Mouse (Mus musculus): ENCODE measurements around the gene Lkaaear1. TPM values are rescaled to one million over a fixed set of nuclear protein-coding genes. Genes with fewer than 3 reads are reported as not detected.
A peak's percentile ranks its signal among the peaks of the same experiment; 100 is the strongest.

The Lkaaear1 gene
- polyA plus RNA-seq, 1 experiment from 2014 or later = not detected

- Histone ChIP-seq H3K4me1 (ENCODE audit: control insufficient read depth in 2 of 2, insufficient read depth in 2 of 2, low read length in 2 of 2) (peaks cover 4 to 8% of the 10 kb centered on the region in 2 experiments; a peak in 3 of 4 replicates), H3K27ac (replicated peaks in 1 of 2; ENCODE audit: control insufficient read depth in 1 of 2, insufficient read depth in 1 of 2, low read depth in 2 of 2, low read length in 2 of 2) (no peak overlapping the region), H3K9me3 (ENCODE audit: control insufficient read depth, low read length) (no peaks in the 10 kb centered on the region), H3K4me2 (ENCODE audit: low read length) (peak overlapping the region; percentile 91; the same call in 1 of the 2 replicates), H3K27me3 (ENCODE audit: control insufficient read depth, insufficient read depth, low read length) (no peaks in the 10 kb centered on the region), H3K4me3 (ENCODE audit: control insufficient read depth in 1 of 2, insufficient read depth in 1 of 2, low read depth in 1 of 2, low read length in 2 of 2) (no peak overlapping the region), H3K36me3 (ENCODE audit: control insufficient read depth, insufficient read depth, low read length) (peaks cover 24% of the 10 kb centered on the region), H3K9ac (ENCODE audit: low read length) (no peak overlapping the region; the same call in 1 of the 2 replicates)
- ATAC-seq (ENCODE audit: insufficient number of reproducible peaks, insufficient read depth, low FRiP score, low read depth) = no peak
- WGBS = 91% methylated on average over 3 of the region's 3 CpGs
Observed at GRCm38 (mm10) chr2:181692304-181692703, 5.9 kb downstream of the Lkaaear1 start.

GRCm38 (mm10) chr2:181691571-181691970 lies 6.7 kb downstream of the Lkaaear1 start:
- Histone ChIP-seq H3K4me1 (ENCODE audit: control insufficient read depth in 2 of 2, insufficient read depth in 2 of 2, low read length in 2 of 2) (peaks cover 4 to 8% of the 10 kb centered on the region in 2 experiments; a peak in 3 of 4 replicates), H3K27ac (replicated peaks in 1 of 2; ENCODE audit: control insufficient read depth in 1 of 2, insufficient read depth in 1 of 2, low read depth in 2 of 2, low read length in 2 of 2) (no peak overlapping the region), H3K9me3 (ENCODE audit: control insufficient read depth, low read length) (no peaks in the 10 kb centered on the region), H3K9ac (ENCODE audit: low read length) (no peak overlapping the region), H3K36me3 (ENCODE audit: control insufficient read depth, insufficient read depth, low read length) (peaks cover 31% of the 10 kb centered on the region), H3K4me2 (ENCODE audit: low read length) (no peak overlapping the region), H3K27me3 (ENCODE audit: control insufficient read depth, insufficient read depth, low read length) (no peaks in the 10 kb centered on the region), H3K4me3 (ENCODE audit: control insufficient read depth in 1 of 2, insufficient read depth in 1 of 2, low read depth in 1 of 2, low read length in 2 of 2) (no peak overlapping the region)
- ATAC-seq (ENCODE audit: insufficient number of reproducible peaks, insufficient read depth, low FRiP score, low read depth) = no peak
- 91% methylated on average over 4 of the region's 4 CpGs for WGBS

GRCm38 (mm10) chr2:181691083-181691482 lies 7.2 kb downstream of the Lkaaear1 start:
- Histone ChIP-seq H3K9ac (ENCODE audit: low read length) (no peak overlapping the region), H3K4me2 (ENCODE audit: low read length) (no peak overlapping the region), H3K4me1 (ENCODE audit: control insufficient read depth in 2 of 2, insufficient read depth in 2 of 2, low read length in 2 of 2) (peaks cover 4 to 8% of the 10 kb centered on the region in 2 experiments; a peak in 2 of 4 replicates), H3K27me3 (ENCODE audit: control insufficient read depth, insufficient read depth, low read length) (no peaks in the 10 kb centered on the region), H3K27ac (replicated peaks in 1 of 2; ENCODE audit: control insufficient read depth in 1 of 2, insufficient read depth in 1 of 2, low read depth in 2 of 2, low read length in 2 of 2) (no peak overlapping the region), H3K36me3 (ENCODE audit: control insufficient read depth, insufficient read depth, low read length) (peaks cover 36% of the 10 kb centered on the region), H3K9me3 (ENCODE audit: control insufficient read depth, low read length) (no peaks in the 10 kb centered on the region), H3K4me3 (ENCODE audit: control insufficient read depth in 1 of 2, insufficient read depth in 1 of 2, low read depth in 1 of 2, low read length in 2 of 2) (no peak overlapping the region)
- WGBS = 83% methylated on average over 6 of the region's 6 CpGs
- no peak for ATAC-seq (ENCODE audit: insufficient number of reproducible peaks, insufficient read depth, low FRiP score, low read depth)

DNA sequence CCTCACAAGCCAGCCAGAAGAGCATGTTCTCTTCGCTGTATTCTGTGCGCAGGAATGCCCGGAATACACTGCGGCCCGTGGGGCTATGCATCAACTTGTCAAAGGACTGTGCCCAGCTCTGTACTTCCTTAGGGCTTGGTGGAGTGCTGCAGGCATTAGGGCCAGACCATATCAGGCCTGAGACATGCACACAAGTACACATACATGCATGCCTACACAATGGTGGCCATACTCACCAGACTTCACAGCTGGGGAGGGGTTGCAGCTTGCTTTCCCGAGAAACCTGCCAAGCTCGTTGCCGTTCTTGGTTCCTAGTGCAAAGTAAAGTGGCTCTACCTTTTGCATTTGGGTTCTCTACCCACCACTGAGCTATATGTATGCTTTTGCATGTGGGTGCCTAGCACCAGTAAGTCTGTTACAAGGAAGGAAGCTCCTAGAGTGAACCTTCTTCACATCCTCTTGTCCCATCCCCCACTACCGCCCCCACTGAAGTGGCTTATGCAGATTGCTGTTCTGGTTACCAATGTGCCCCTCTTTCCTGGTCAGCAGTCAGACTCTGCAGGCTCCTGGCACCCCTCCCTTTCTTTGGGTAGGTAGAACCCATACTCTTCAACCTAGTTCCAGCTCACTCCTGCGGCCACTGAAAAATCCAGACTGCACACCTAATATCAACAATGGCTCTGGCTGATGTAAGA lies 8.6 kb downstream of the Lkaaear1 start:
- Histone ChIP-seq H3K9ac (ENCODE audit: low read length) (no peak overlapping the region), H3K36me3 (ENCODE audit: control insufficient read depth, insufficient read depth, low read length) (peaks cover 38% of the 10 kb centered on the region), H3K9me3 (ENCODE audit: control insufficient read depth, low read length) (no peaks in the 10 kb centered on the region), H3K27me3 (ENCODE audit: control insufficient read depth, insufficient read depth, low read length) (no peaks in the 10 kb centered on the region), H3K4me3 (ENCODE audit: control insufficient read depth in 1 of 2, insufficient read depth in 1 of 2, low read depth in 1 of 2, low read length in 2 of 2) (no peak overlapping the region), H3K27ac (replicated peaks in 1 of 2; ENCODE audit: control insufficient read depth in 1 of 2, insufficient read depth in 1 of 2, low read depth in 2 of 2, low read length in 2 of 2) (no peak overlapping the region), H3K4me1 (ENCODE audit: control insufficient read depth in 2 of 2, insufficient read depth in 2 of 2, low read length in 2 of 2) (peaks cover 4 to 8% of the 10 kb centered on the region in 2 experiments; a peak in 2 of 4 replicates), H3K4me2 (ENCODE audit: low read length) (no peak overlapping the region)
- ATAC-seq (ENCODE audit: insufficient number of reproducible peaks, insufficient read depth, low FRiP score, low read depth) = no peak
- WGBS = 88% methylated on average over 10 of the region's 10 CpGs

DNA sequence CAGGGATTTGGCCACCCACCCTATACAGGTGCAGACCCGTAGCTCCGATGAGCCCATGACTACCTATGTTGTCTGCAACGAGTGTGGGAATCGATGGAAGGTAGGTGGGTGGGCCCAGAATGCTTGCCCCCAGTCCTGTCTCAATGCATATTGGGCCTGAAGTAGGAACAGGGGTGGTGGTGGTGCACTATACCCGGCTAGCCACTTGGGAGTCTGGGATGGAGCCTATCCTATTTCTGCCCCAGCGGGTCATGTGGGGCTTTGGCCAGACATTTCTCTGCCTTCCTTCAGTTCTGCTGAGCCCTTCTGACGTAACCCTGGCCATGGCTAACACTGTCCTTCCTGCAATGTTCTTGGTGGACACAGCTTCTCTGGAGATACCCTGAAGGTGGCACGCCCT lies 10.7 kb downstream of the Lkaaear1 start:
- Histone ChIP-seq H3K9ac (ENCODE audit: low read length) (no peak overlapping the region), H3K9me3 (ENCODE audit: control insufficient read depth, low read length) (no peaks in the 10 kb centered on the region), H3K36me3 (ENCODE audit: control insufficient read depth, insufficient read depth, low read length) (peaks cover 38% of the 10 kb centered on the region), H3K4me2 (ENCODE audit: low read length) (no peak overlapping the region), H3K27ac (replicated peaks in 1 of 2; ENCODE audit: control insufficient read depth in 1 of 2, insufficient read depth in 1 of 2, low read depth in 2 of 2, low read length in 2 of 2) (no peak overlapping the region), H3K4me3 (ENCODE audit: control insufficient read depth in 1 of 2, insufficient read depth in 1 of 2, low read depth in 1 of 2, low read length in 2 of 2) (no peak overlapping the region), H3K4me1 (ENCODE audit: control insufficient read depth in 2 of 2, insufficient read depth in 2 of 2, low read length in 2 of 2) (peaks cover 0 to 2% of the 10 kb centered on the region in 2 experiments; a peak in 2 of 4 replicates), H3K27me3 (ENCODE audit: control insufficient read depth, insufficient read depth, low read length) (no peaks in the 10 kb centered on the region)
- ATAC-seq (ENCODE audit: insufficient number of reproducible peaks, insufficient read depth, low FRiP score, low read depth) = no peak
- 91% methylated on average over 8 of the region's 8 CpGs for WGBS

DNA sequence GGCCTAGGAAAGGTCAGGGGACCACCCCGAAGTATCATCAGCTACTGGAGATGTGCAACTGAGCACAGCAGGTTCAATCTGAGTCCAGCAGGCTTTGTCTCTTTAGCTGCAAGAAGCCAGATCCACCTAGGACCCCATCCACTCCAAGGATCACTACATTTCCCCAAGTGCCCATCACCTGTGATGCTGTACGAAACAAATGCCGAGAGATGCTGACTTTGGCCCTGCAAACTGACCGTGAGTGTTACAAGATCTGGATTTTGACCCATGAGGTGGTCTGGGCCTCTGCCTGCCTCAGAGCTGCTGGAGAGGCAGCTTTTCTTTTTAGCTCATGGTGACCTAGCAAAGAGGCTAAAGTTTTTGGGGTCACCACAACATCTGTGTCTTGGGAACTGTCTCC lies 12.6 kb downstream of the Lkaaear1 start:
- Histone ChIP-seq H3K27me3 (ENCODE audit: control insufficient read depth, insufficient read depth, low read length) (no peaks in the 10 kb centered on the region), H3K9me3 (ENCODE audit: control insufficient read depth, low read length) (no peaks in the 10 kb centered on the region), H3K36me3 (ENCODE audit: control insufficient read depth, insufficient read depth, low read length) (peaks cover 38% of the 10 kb centered on the region), H3K9ac (ENCODE audit: low read length) (no peak overlapping the region), H3K4me1 (ENCODE audit: control insufficient read depth in 2 of 2, insufficient read depth in 2 of 2, low read length in 2 of 2) (peaks cover 2 to 5% of the 10 kb centered on the region in 2 experiments; a peak in 3 of 4 replicates), H3K4me2 (ENCODE audit: low read length) (no peak overlapping the region), H3K27ac (replicated peaks in 1 of 2; ENCODE audit: control insufficient read depth in 1 of 2, insufficient read depth in 1 of 2, low read depth in 2 of 2, low read length in 2 of 2) (no peak overlapping the region), H3K4me3 (ENCODE audit: control insufficient read depth in 1 of 2, insufficient read depth in 1 of 2, low read depth in 1 of 2, low read length in 2 of 2) (no peak overlapping the region)
- 88% methylated on average over 4 of the region's 4 CpGs for WGBS
- no peak for ATAC-seq (ENCODE audit: insufficient number of reproducible peaks, insufficient read depth, low FRiP score, low read depth)

- H3K9me3 ChIP-seq (ENCODE audit: control insufficient read depth, low read length) = no peaks in the 10 kb centered on the region
- H3K27me3 ChIP-seq (ENCODE audit: control insufficient read depth, insufficient read depth, low read length) = no peaks in the 10 kb centered on the region
- peaks cover 4 to 6% of the 10 kb centered on the region in 2 experiments; a peak in 3 of 4 replicates for H3K4me1 ChIP-seq (ENCODE audit: control insufficient read depth in 2 of 2, insufficient read depth in 2 of 2, low read length in 2 of 2)
- WGBS = 53% methylated on average over 1 of the region's 1 CpGs
- peaks cover 37% of the 10 kb centered on the region for H3K36me3 ChIP-seq (ENCODE audit: control insufficient read depth, insufficient read depth, low read length)
- H3K4me2 ChIP-seq (ENCODE audit: low read length) = no peak overlapping the region
- H3K27ac ChIP-seq (replicated peaks in 1 of 2; ENCODE audit: control insufficient read depth in 1 of 2, insufficient read depth in 1 of 2, low read depth in 2 of 2, low read length in 2 of 2) = no peak overlapping the region
- H3K9ac ChIP-seq (ENCODE audit: low read length) = no peak overlapping the region
- ATAC-seq (ENCODE audit: insufficient number of reproducible peaks, insufficient read depth, low FRiP score, low read depth) = no peak
- H3K4me3 ChIP-seq (ENCODE audit: control insufficient read depth in 1 of 2, insufficient read depth in 1 of 2, low read depth in 1 of 2, low read length in 2 of 2) = no peak overlapping the region
Observed at GRCm38 (mm10) chr2:181684713-181685112, 13.5 kb downstream of the Lkaaear1 start.

Data from heart, embryonic 14.5 days (tissue).